Mouse (Mus musculus) forebrain, embryonic 11.5 days (tissue): Measurements from ENCODE around the gene Pfkm. TPM values are rescaled to one million over a fixed set of nuclear protein-coding genes. Genes with fewer than 3 reads are reported as not detected.

Experiments
- ATAC-seq: fragments of 200-750 bp; cut with Nextera tagmentation; replicated peaks from 2 replicates; pipeline ENCODE4 v1.8.0; 2017; ENCODE audit warnings: moderate TSS enrichment; ENCODE audit not compliant: low FRiP score
- DNase-seq: peaks from one replicate; pipeline ENCODE4 v3.0.0-alpha.2; 2017; ENCODE audit warnings: low spot score
- H3K27ac ChIP-seq: fragments of 300-500 bp; sonication (generic); 2 replicates; pipeline ENCODE4 v1.5.1; 2014; ENCODE audit warnings: low read depth, low read length
- H3K27me3 ChIP-seq: fragments of 300-500 bp; sonication (generic); 2 replicates; pipeline ENCODE4 v1.6.1; 2014; ENCODE audit warnings: mild to moderate bottlenecking, low read length, mixed read lengths; ENCODE audit not compliant: control insufficient read depth, insufficient read depth
- H3K36me3 ChIP-seq: fragments of 300-500 bp; sonication (generic); 2 replicates; pipeline ENCODE4 v1.6.1; 2014; ENCODE audit warnings: mild to moderate bottlenecking, low read length, moderate library complexity, mixed read lengths; ENCODE audit not compliant: control insufficient read depth, insufficient read depth
- H3K4me1 ChIP-seq: fragments of 300-500 bp; sonication (generic); replicated peaks from 2 replicates; pipeline ENCODE4 v1.6.1; 2014; ENCODE audit warnings: low read length, mixed read lengths; ENCODE audit not compliant: control insufficient read depth, insufficient read depth
- H3K4me2 ChIP-seq: fragments of 300-500 bp; sonication (generic); 2 replicates; pipeline ENCODE4 v1.6.1; 2014; ENCODE audit warnings: low read depth, mild to moderate bottlenecking, low read length, moderate library complexity, mixed read lengths; ENCODE audit not compliant: severe bottlenecking
- H3K4me3 ChIP-seq: fragments of 300-500 bp; sonication (generic); 2 replicates; pipeline ENCODE4 v1.5.1; 2014; ENCODE audit warnings: low read depth, low read length
- H3K9ac ChIP-seq: fragments of 300-500 bp; sonication (generic); 2 replicates; pipeline ENCODE4 v1.6.1; 2014; ENCODE audit warnings: low read length
- H3K9me3 ChIP-seq: fragments of 300-500 bp; sonication (generic); 2 replicates; pipeline ENCODE4 v1.6.1; 2016; ENCODE audit warnings: low read length, mixed read lengths; ENCODE audit not compliant: control insufficient read depth
- WGBS: fragments of 180-500 bp; shearing (Covaris S2); extraction: QIAGEN DNeasy Blood & Tissue Kit; methylation state at CpG from one replicate; pipeline ENCODE4 v1.1.7; 2014; 5-methylcytosine and 5-hydroxymethylcytosine counted together
- polyA plus RNA-seq: library from polyadenylated mRNA; unstranded; fragments of >200 nt; fragmentation: Nextera tagmentation; extraction: Ambion mirVana; gene quantifications from 2 replicates; pipeline ENCODE4 v1.2.1, GENCODE M21; 2014

Pfkm gene
- polyA plus RNA-seq, 1 experiment from 2014 or later = 42.8 TPM

DNA sequence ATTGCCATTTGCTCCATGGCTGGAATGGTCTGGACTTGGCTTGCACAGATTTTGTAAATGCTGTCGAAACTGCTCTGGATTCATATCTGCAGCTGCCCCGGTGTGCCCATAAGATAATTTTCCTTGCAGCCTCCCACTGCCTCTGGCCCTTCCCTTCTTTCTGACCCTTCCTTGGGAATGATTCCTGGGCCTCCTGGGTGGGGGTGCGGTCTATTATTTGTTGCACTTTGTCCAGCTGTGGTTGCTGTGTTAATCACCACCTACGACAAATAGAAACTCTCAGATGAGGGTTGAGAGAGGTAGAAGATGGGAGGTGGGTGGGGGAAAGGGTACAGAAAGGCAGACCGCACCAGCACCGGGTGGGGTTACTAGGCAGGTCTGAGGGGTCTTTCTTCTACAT, 14.8 kb downstream of the Pfkm start:
- Histone ChIP-seq H3K9ac (no peak overlapping the region; the same call in 1 of the 2 replicates), H3K27me3 (no peaks in the 10 kb centered on the region), H3K4me2 (no peak overlapping the region), H3K27ac (no peak overlapping the region), H3K4me3 (no peak overlapping the region), H3K4me1 (no peaks in the 10 kb centered on the region; the same call in 1 of the 2 replicates), H3K9me3 (no peaks in the 10 kb centered on the region), H3K36me3 (no peaks in the 10 kb centered on the region)
- no peak for ATAC-seq
- 81% methylated on average over 6 of the region's 6 CpGs for WGBS
- DNase-seq = peak; percentile 35

DNA sequence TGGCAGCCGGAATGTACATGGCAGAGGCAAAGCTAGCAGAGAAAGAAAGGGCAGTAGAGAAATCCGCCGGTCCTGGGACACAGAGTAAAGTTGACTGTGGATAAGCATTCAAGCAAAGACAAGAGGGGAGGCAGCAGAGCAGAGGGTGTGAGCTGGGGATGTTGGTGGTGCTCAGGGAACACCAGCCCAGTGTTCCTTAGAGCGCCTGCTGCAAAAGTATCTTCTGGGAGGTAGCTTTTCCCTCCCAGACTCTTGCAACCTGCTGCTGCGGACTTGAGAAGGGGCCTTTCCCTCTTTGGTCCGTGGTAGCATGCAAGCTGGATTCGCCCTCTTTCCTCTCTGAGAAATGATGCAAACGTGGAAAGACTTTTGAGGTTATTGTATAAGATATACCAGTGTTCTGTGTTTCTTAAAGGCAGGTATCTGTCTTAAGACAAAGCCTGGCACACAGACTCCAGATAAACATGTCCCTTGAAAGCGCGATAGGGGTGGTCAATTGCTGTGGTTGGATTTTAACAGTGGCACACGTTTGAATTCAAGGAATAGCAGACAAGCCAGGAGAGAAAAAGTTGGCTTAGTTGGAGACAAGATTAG, 15.4 kb downstream of the Pfkm start:
- no peaks in the 10 kb centered on the region for H3K27me3 ChIP-seq

DNA sequence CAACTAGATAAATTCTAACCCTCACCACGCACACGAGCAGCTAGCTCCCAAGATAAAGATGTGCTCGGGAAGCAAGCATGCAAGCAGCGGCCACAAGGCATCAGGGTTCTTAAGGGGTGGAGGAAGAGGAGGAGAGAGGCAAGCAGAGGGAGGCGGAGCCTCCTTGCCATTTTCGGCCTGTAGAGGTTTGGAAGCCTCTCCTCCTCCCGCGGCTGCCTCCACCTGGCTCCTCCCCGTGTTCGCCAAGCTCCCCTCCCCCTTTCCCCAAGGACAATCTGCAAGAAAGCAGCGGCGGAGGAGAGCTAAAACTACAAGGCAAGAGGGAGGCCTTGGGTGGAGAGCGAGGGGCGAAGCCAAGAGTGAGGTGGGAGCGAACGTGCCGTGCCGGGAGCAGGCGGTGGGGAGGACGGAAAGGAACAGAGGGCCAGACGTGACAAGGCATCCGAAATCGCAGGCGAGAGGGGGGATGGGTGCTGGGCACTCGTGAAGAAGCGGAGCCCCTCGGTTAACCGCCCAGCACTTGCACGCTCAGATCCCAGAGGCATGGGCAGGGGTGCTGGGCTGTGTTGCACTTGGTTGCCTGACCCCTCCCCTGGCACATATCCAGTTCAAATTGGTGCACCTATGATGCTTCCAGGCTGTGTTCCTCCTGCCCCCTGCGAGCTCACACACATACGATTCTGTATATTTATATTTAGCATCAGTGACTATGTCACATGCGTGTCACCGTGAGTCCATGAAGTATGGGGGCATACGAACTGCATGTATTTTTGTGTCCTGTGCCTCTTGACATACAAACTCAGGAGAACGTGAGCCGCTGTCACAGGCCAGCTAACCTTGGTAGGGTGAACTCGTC, 16.1 kb downstream of the Pfkm start:
- 4% methylated on average over 37 of the region's 37 CpGs for WGBS
- Histone ChIP-seq H3K4me2 (peak overlapping the region; percentile 78), H3K9me3 (no peaks in the 10 kb centered on the region), H3K4me1 (no peaks in the 10 kb centered on the region; the same call in 1 of the 2 replicates), H3K27ac (peak overlapping the region; percentile 80; the same call in 1 of the 2 replicates), H3K36me3 (no peaks in the 10 kb centered on the region), H3K4me3 (peak overlapping the region; percentile 59), H3K27me3 (no peaks in the 10 kb centered on the region), H3K9ac (peak overlapping the region; percentile 89)
- peak; percentile 95 for ATAC-seq
- peak; percentile 89 for DNase-seq

More for the DNA sequence above, 15.4 kb downstream of the Pfkm start:
- Histone ChIP-seq H3K4me1 (no peaks in the 10 kb centered on the region; the same call in 1 of the 2 replicates), H3K4me3 (peak overlapping the region; percentile 59), H3K9ac (peak overlapping the region; percentile 89), H3K27ac (no peak overlapping the region), H3K4me2 (peak overlapping the region; percentile 78), H3K9me3 (no peaks in the 10 kb centered on the region), H3K36me3 (no peaks in the 10 kb centered on the region)
- WGBS = 29% methylated on average over 11 of the region's 11 CpGs
- DNase-seq (no peak), ATAC-seq (peak; percentile 31; the same call in 1 of the 2 replicates)

DNA sequence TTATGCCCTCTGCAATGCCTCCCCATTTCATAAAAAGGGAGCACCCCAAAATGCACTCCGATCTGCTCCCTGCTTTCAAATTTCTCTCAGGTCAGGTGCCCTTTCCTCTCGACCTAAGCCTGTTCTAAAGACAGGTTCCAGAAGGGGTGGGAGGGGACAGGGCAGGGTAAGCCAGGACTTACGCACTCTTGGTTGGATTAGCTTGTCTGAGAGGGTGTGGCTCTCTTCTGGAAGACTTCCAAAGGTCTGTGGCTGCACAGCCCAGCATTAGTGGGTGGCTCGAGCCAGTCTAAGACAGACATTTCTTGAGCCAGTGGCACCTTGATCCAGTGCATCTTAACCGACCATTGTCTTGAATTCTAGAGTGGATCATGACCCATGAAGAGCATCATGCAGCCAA, 19.4 kb downstream of the Pfkm start:
- no peak for DNase-seq
- H3K27ac ChIP-seq = no peak overlapping the region
- WGBS = 79% methylated on average over 5 of the region's 5 CpGs
- H3K36me3 ChIP-seq = no peaks in the 10 kb centered on the region
- no peaks in the 10 kb centered on the region for H3K27me3 ChIP-seq
- no peaks in the 10 kb centered on the region for H3K9me3 ChIP-seq
- no peak overlapping the region for H3K9ac ChIP-seq
- H3K4me2 ChIP-seq = no peak overlapping the region
- no peaks in the 10 kb centered on the region; the same call in 1 of the 2 replicates for H3K4me1 ChIP-seq
- H3K4me3 ChIP-seq = no peak overlapping the region
- ATAC-seq = no peak

DNA sequence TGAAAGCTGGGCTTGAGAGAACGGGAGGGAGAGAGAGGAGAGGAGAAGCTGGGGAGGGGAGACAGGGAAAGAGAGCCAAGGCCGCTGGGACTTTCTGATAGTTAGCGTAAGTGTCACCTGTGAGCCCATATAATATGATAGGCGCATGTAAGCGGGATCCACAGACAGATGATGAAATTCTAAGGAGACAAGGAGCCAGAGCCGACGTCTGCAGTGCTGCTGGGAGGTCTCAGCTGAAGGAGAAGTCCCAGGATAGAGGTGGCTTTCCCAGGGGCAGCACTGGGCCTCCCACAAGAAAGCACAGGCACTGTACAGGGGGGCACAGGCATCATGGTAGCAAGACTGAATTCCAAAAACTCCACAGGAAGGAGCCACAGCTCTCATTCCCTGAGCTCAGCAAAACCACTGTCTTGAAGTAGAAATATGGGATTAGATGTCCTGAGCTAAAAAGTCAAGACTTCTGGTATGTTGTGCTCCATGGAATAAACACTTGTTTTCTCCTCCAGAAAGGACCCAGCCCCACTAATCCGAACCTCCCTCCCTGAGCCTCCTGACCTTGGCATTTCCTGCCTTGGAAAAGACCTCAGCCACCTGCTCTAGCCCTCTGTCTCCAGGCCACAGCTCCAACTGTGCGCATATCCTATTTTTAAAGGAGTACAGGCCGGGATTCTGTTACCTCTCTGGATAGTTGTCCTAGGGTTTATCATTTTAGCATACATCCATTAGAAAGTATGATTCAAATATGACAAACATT, 21.9 kb downstream of the Pfkm start:
- H3K4me1 ChIP-seq = no peaks in the 10 kb centered on the region
- H3K4me3 ChIP-seq = no peak overlapping the region
- DNase-seq = no peak
- no peak overlapping the region for H3K9ac ChIP-seq
- WGBS = 85% methylated on average over 10 of the region's 10 CpGs
- H3K9me3 ChIP-seq = no peaks in the 10 kb centered on the region
- ATAC-seq = no peak
- H3K27me3 ChIP-seq = no peaks in the 10 kb centered on the region
- no peak overlapping the region for H3K4me2 ChIP-seq
- no peaks in the 10 kb centered on the region for H3K36me3 ChIP-seq
- H3K27ac ChIP-seq = no peak overlapping the region

DNA sequence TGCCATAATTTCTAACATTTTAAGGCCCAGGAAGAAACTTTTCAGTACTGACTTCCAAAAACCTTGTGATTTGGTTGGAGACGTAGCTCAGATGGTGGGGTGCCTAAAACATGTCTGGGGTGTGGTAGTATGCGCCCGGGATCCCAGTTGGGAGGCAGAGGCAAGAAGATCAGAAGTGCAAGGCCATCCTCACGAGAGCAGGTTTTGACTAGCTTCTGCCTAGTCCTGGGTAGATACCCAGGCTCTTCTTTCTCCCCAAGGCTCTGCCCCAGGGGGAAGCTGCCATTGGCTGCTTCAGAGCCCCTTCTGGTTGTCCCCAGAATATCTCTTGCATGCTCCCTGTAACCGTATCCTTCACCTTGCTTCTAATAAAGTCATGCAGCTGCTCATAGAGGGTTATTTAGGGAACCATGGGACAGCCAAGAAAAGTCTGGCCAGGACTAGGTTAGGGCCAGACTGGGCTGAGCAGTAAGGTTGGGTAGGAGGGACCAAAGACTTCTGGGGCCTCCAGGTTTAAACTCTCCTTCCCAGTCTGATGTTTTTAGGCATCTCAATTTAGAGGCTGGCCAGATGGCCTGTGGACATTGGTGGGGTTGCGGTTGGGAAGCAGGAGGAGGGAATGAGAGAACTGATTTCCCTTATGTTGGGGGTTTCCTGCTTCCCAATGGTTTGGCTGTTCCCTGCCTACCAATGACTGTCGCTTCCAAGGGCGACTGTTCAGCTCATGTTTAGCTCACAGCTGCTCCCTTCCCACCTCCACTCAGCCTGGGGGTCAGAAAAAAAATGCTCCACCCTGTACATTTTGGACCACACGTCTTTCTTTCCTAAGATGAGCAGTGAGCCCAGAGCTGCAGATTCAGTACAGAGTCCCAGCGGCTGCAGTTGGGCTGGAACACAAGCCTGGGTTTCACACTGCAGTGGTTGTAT, 22.7 kb downstream of the Pfkm start:
- no peak overlapping the region for H3K4me2 ChIP-seq
- no peaks in the 10 kb centered on the region for H3K4me1 ChIP-seq
- ATAC-seq (no peak), DNase-seq (no peak)
- 0 out of 2 replicates have a peak overlapping the region, but pooled peaks have one; percentile 25 for H3K27ac ChIP-seq
- H3K4me3 ChIP-seq = no peak overlapping the region
- WGBS = 88% methylated on average over 10 of the region's 10 CpGs
- no peaks in the 10 kb centered on the region for H3K27me3 ChIP-seq
- H3K36me3 ChIP-seq = no peaks in the 10 kb centered on the region
- H3K9me3 ChIP-seq = no peaks in the 10 kb centered on the region
- H3K9ac ChIP-seq = no peak overlapping the region

DNA sequence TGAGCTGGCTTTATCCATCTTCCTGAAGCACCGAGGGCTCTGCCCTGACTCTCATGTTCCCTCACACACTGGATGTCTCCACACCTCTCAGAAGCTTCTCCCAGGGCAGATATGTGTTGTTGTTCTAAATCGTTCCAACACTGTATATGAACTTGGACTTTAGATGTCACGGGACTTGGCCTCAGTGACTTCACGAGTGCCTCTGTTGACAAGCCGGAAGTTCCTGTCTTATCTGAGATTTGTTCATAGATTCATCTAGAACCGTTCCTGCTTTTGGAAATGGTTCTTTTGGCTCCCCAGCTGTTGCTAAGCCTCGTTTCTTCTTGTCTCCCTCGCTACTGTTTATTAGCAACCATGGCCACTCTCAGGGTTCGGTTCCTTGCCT, 23.4 kb downstream of the Pfkm start:
- H3K36me3 ChIP-seq = no peaks in the 10 kb centered on the region
- DNase-seq = no peak
- no peak overlapping the region for H3K9ac ChIP-seq

More for the DNA sequence above, 23.4 kb downstream of the Pfkm start:
- WGBS = 91% methylated on average over 9 of the region's 9 CpGs
- ATAC-seq = no peak
- Histone ChIP-seq H3K9me3 (no peaks in the 10 kb centered on the region), H3K4me1 (no peaks in the 10 kb centered on the region), H3K4me2 (no peak overlapping the region), H3K27ac (0 out of 2 replicates have a peak overlapping the region, but pooled peaks have one; percentile 25), H3K27me3 (no peaks in the 10 kb centered on the region), H3K4me3 (no peak overlapping the region)
